Mouse (Mus musculus) ovary, adult 18-20 months (tissue): ENCODE data around the gene Dgkk.
"Not testable (repeated sequence)": the region's sequence is repeated elsewhere in the genome, so short reads cannot be mapped to it uniquely, and the experiment has no call there.

Experiments
- DNase-seq: peaks from one replicate; pipeline ENCODE4 v3.0.0; 2022; ENCODE audit warnings: low spot score, mixed read lengths

The Dgkk gene

GRCm38 (mm10) chrX:6779006-6779405 lies at the start of gene Dgkk:
Dgkk (plus strand) TSS chrX:6779306.
- DNase-seq, result not testable (repeated sequence)

- DNase-seq, result no peak
Measured at GRCm38 (mm10) chrX:6733998-6734397, 45.1 kb upstream of the Dgkk start.

- no peak for DNase-seq
Measured at GRCm38 (mm10) chrX:6750714-6751113, 28.4 kb upstream of the Dgkk start.

GRCm38 (mm10) chrX:6751549-6752047 lies 27.5 kb upstream of the Dgkk start:
- DNase-seq, result no peak

- DNase-seq, result no peak
Measured at GRCm38 (mm10) chrX:6777489-6778249, 1.4 kb upstream of the Dgkk start.

- no peak for DNase-seq
Measured at GRCm38 (mm10) chrX:6778250-6778637, 862 bp upstream of the Dgkk start.

- no peak for DNase-seq
Measured at GRCm38 (mm10) chrX:6779969-6780539, 948 bp downstream of the Dgkk start.

GRCm38 (mm10) chrX:6832553-6832952 lies 53.4 kb downstream of the Dgkk start:
- DNase-seq, result no peak

- DNase-seq, result no peak
Measured at GRCm38 (mm10) chrX:6853466-6853865, 74.4 kb downstream of the Dgkk start.

- no peak for DNase-seq
Measured at GRCm38 (mm10) chrX:6854136-6854535, 75.0 kb downstream of the Dgkk start.

- no peak for DNase-seq
Measured at GRCm38 (mm10) chrX:6893933-6894332, 114.8 kb downstream of the Dgkk start.

- DNase-seq, result no peak
Measured at GRCm38 (mm10) chrX:6911047-6911446, 131.9 kb downstream of the Dgkk start.

- no peak for DNase-seq
Measured at GRCm38 (mm10) chrX:6922165-6922564, 143.1 kb downstream of the Dgkk start.

- DNase-seq, result no peak
Measured at GRCm38 (mm10) chrX:6926224-6926623, 147.1 kb downstream of the Dgkk start.

GRCm38 (mm10) chrX:6968598-6968997 lies 189.5 kb downstream of the Dgkk start:
- DNase-seq, result no peak

- no peak for DNase-seq
Measured at GRCm38 (mm10) chrX:6971956-6972355, 192.8 kb downstream of the Dgkk start.

GRCm38 (mm10) chrX:6983916-6984315 lies 204.8 kb downstream of the Dgkk start:
- DNase-seq, result not testable (repeated sequence)
